ENCODE assay signal across 27 mouse cellular contexts in genomic region chr14:121025381-121025780, GRCm38 (mm10). TPM values are rescaled to one million over a fixed set of nuclear protein-coding genes. Genes with fewer than 3 reads are reported as not detected.
DNase-seq lines count a peak whose midpoint lies in the region; ATAC-seq and TF ChIP-seq lines count a peak whose summit lies in the region.
"Had no signal": no experiment of that assay in that cellular context is flagged by ENCODE, and none has a peak within 500 bp of the region (broad histone marks: within the 10 kb centered on the region; RNA-seq: fewer than 3 reads in every experiment).

No protein-coding gene starts in this region.

- 0 out of 2 replicates have a peak, but pooled peaks cover 4% of the 10 kb centered on the region for H3K9me3 ChIP-seq in heart, embryonic 14.5 days (ENCODE audit: control insufficient read depth, low read length)
- no peaks in the 10 kb centered on the region for H3K9me3 ChIP-seq in lung, embryonic 14.5 days (ENCODE audit: low read depth, low read length)
- H3K9me3 ChIP-seq: forebrain, embryonic 13.5 days; hindbrain, embryonic 10.5 days; intestine, embryonic 15.5 days; limb, embryonic 13.5 days; liver, embryonic 13.5 days; neural tube, embryonic 13.5 days had no signal

- 45% methylated on average over 8 of the region's 8 CpGs for WGBS in heart, embryonic 14.5 days
- WGBS in heart, adult 2 months, result 46% methylated on average over 8 of the region's 8 CpGs
- WGBS in lung, embryonic 14.5 days, result 50% methylated on average over 8 of the region's 8 CpGs

- peaks cover 2 to 8% of the 10 kb centered on the region in 2 experiments for H3K4me1 ChIP-seq in heart, embryonic 14.5 days (ENCODE audit: control insufficient read depth in 2 of 2, insufficient read depth in 2 of 2, low read length in 2 of 2)
- H3K4me1 ChIP-seq in heart, adult 2 months (ENCODE audit: control insufficient read depth, insufficient read depth, low read length), result no peaks in the 10 kb centered on the region
- H3K4me1 ChIP-seq in lung, embryonic 14.5 days (ENCODE audit: insufficient read depth), result no peaks in the 10 kb centered on the region
- H3K4me1 ChIP-seq: embryonic facial prominence, embryonic 13.5 days; forebrain, embryonic 13.5 days; hindbrain, embryonic 10.5 days; intestine, embryonic 15.5 days; liver, embryonic 13.5 days; midbrain, embryonic 10.5 days; neural tube, embryonic 13.5 days had no signal

- H3K4me2 ChIP-seq in heart, embryonic 14.5 days (ENCODE audit: low read length), result peak overlapping the region; percentile 14; the same call in 1 of the 2 replicates
- H3K4me2 ChIP-seq in lung, embryonic 14.5 days, result no peak overlapping the region
- H3K4me2 ChIP-seq: embryonic facial prominence, embryonic 13.5 days; forebrain, embryonic 13.5 days; intestine, embryonic 15.5 days; limb, embryonic 13.5 days; liver, embryonic 13.5 days; neural tube, embryonic 13.5 days had no signal

- no peak overlapping the region for H3K4me3 ChIP-seq in heart, embryonic 14.5 days (ENCODE audit: control insufficient read depth in 1 of 2, insufficient read depth in 1 of 2, low read depth in 1 of 2, low read length in 2 of 2)
- no peak overlapping the region for H3K4me3 ChIP-seq in heart, adult 2 months
- no peak overlapping the region for H3K4me3 ChIP-seq in lung, embryonic 14.5 days (ENCODE audit: low read depth, low read length)
- H3K4me3 ChIP-seq: embryonic facial prominence, embryonic 13.5 days; forebrain, embryonic 13.5 days; gastrocnemius, adult 2 months; hindbrain, embryonic 10.5 days; intestine, embryonic 15.5 days; limb, embryonic 13.5 days; liver, embryonic 13.5 days; midbrain, embryonic 10.5 days; myocyte; neural tube, embryonic 13.5 days had no signal

- DNase-seq in heart, adult 2 months, result no peak
- DNase-seq in lung, adult 18-20 months, result peak; percentile 82 to 86
- DNase-seq in lung, embryonic 14.5 days, result peak; percentile 77
- DNase-seq in lung, postnatal 25 days (ENCODE audit: low spot score), result peak; percentile 80
- DNase-seq in cerebellum, postnatal 36 days, result no peak
- DNase-seq in ovary, postnatal 10 days (ENCODE audit: low spot score), result no peak
- DNase-seq: adrenal gland, adult 2 months; B cell, adult 2 months; cerebellum, adult 11-12 months; cerebellum, postnatal 10 days; gastrocnemius, adult 2 months; kidney, adult 9 months; kidney, postnatal 36 days; layer of hippocampus, postnatal 36 days; liver, embryonic 13.5 days; thymus, postnatal 25 days had no signal

- H3K36me3 ChIP-seq in heart, embryonic 14.5 days (ENCODE audit: control insufficient read depth, insufficient read depth, low read length), result no peaks in the 10 kb centered on the region
- H3K36me3 ChIP-seq in heart, adult 2 months (ENCODE audit: control insufficient read depth, insufficient read depth, low read length), result no peaks in the 10 kb centered on the region
- no peaks in the 10 kb centered on the region for H3K36me3 ChIP-seq in lung, embryonic 14.5 days (ENCODE audit: insufficient read depth)
- H3K36me3 ChIP-seq: embryonic facial prominence, embryonic 13.5 days; hindbrain, embryonic 10.5 days; intestine, embryonic 15.5 days; limb, embryonic 13.5 days; liver, embryonic 13.5 days; midbrain, embryonic 10.5 days; neural tube, embryonic 13.5 days had no signal

- H3K79me2 ChIP-seq in heart, adult 2 months (replicated peaks; ENCODE audit: control insufficient read depth, insufficient read depth, low read length), result no peaks in the 10 kb centered on the region

- no peaks in the 10 kb centered on the region for H3K27me3 ChIP-seq in heart, embryonic 14.5 days (ENCODE audit: control insufficient read depth, insufficient read depth, low read length)
- H3K27me3 ChIP-seq in heart, adult 2 months (ENCODE audit: control insufficient read depth, insufficient read depth, low read length), result no peaks in the 10 kb centered on the region
- no peaks in the 10 kb centered on the region for H3K27me3 ChIP-seq in lung, embryonic 14.5 days (ENCODE audit: insufficient read depth, low read length)
- H3K27me3 ChIP-seq: embryonic facial prominence, embryonic 13.5 days; forebrain, embryonic 13.5 days; intestine, embryonic 15.5 days; limb, embryonic 13.5 days; liver, embryonic 13.5 days had no signal

- ATAC-seq in heart, embryonic 14.5 days (ENCODE audit: insufficient number of reproducible peaks, insufficient read depth, low FRiP score, low read depth), result no peak
- ATAC-seq in lung, embryonic 14.5 days (ENCODE audit: insufficient read depth), result peak; percentile 82
- ATAC-seq: forebrain, embryonic 13.5 days; hindbrain, embryonic 16.5 days; intestine, embryonic 15.5 days; midbrain, embryonic 16.5 days had no signal

- H3K9ac ChIP-seq in heart, embryonic 14.5 days (ENCODE audit: low read length), result no peak overlapping the region
- H3K9ac ChIP-seq in heart, adult 2 months (ENCODE audit: low read depth, low read length), result no peak overlapping the region
- no peak overlapping the region for H3K9ac ChIP-seq in lung, embryonic 14.5 days
- H3K9ac ChIP-seq: embryonic facial prominence, embryonic 13.5 days; forebrain, embryonic 13.5 days; intestine, embryonic 15.5 days; limb, embryonic 13.5 days; liver, embryonic 13.5 days; neural tube, embryonic 13.5 days had no signal

- no peak for TF ChIP-seq EP300 in heart, adult 2 months (IDR thresholded peaks at IDR 0.05; ENCODE audit: insufficient read depth, low read depth, low read length)

- TF ChIP-seq POLR2A in heart, adult 2 months (IDR thresholded peaks at IDR 0.05; ENCODE audit: insufficient read depth, low read depth, low read length), result no peak

- peak overlapping the region; percentile 42 to 59; a peak in 1 of 4 replicates for H3K27ac ChIP-seq in heart, embryonic 14.5 days (replicated peaks in 1 of 2; ENCODE audit: control insufficient read depth in 1 of 2, insufficient read depth in 1 of 2, low read depth in 2 of 2, low read length in 2 of 2)
- H3K27ac ChIP-seq in heart, adult 2 months, result no peak overlapping the region
- peak overlapping the region; percentile 77 for H3K27ac ChIP-seq in lung, embryonic 14.5 days (ENCODE audit: low read depth)
- H3K27ac ChIP-seq: embryonic facial prominence, embryonic 13.5 days; forebrain, embryonic 13.5 days; gastrocnemius, adult 2 months; hindbrain, embryonic 10.5 days; intestine, embryonic 15.5 days; limb, embryonic 13.5 days; liver, embryonic 13.5 days; midbrain, embryonic 10.5 days; neural tube, embryonic 13.5 days had no signal

- TF ChIP-seq CTCF in heart, adult 2 months (IDR thresholded peaks at IDR 0.05), result no peak
- no peak for TF ChIP-seq CTCF in lung, embryonic 14.5 days (IDR thresholded peaks at IDR 0.05; ENCODE audit: low read depth)

- intact Hi-C loops in heart, adult 2 months (cut with DNase I), result no loop called here

RNA-seq across cellular contexts. Expression of gene Farp1, which starts 9.6 kb away (rescaled TPM):
- 19.1 and 20.4 TPM in 2 replicates for polyA plus RNA-seq in heart, embryonic 14.5 days (2014; fragmentation: Nextera tagmentation; extraction: Ambion mirVana)
- total RNA-seq in heart, adult 2 months (2021), result 10 to 100 TPM; 10.9 to 11.1 TPM
- polyA plus RNA-seq in heart, adult 2 months (2012; rRNA removed), result 6.4 and 7.3 TPM in 2 replicates
- 36.1 and 36.8 TPM in 2 replicates for polyA plus RNA-seq in lung, embryonic 14.5 days (2014; fragmentation: Nextera tagmentation; extraction: Ambion mirVana)

Comparison
In these comparisons a context has a peak if more than half of its experiments do, and no peak if none do; other contexts are left out.
1. DNase-seq: peak in lung, adult 18-20 months (2 of 2), lung, embryonic 14.5 days (single experiment) and lung, postnatal 25 days (single experiment); none in heart, adult 2 months (0 of 2), cerebellum, postnatal 36 days (0 of 2) and ovary, postnatal 10 days (single experiment).